Mouse (Mus musculus): ENCODE data around the gene A4gnt. TPM values are rescaled to one million over a fixed set of nuclear protein-coding genes. Genes with fewer than 3 reads are reported as not detected.

The A4gnt gene
- polyA plus RNA-seq, 1 experiment from 2014 or later: not detected

DNA sequence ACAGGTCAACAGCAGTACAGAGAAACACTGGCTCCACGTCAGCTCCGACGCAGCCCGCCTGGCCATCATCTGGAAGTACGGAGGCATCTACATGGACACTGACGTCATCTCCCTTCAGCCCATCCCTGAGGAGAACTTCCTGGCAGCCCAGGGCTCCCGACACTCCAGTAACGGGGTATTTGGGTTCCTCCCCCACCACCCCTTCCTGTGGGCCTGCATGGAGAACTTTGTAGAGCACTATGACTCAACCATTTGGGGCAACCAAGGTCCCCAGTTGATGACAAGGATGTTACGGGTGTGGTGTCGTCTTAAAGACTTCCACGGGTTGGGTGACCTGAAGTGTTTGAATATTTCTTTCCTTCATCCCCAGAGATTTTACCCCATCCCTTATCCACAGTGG lies 7.9 kb downstream of the A4gnt start:
- WGBS: 92% methylated on average over 11 of the region's 11 CpGs
- H3K9me3 ChIP-seq: no peaks in the 10 kb centered on the region
- DNase-seq (ENCODE audit: extremely low spot score, low spot score): no peak
- H3K36me3 ChIP-seq (replicated peaks): no peaks in the 10 kb centered on the region
- H3K27me3 ChIP-seq (ENCODE audit: poor library complexity, severe bottlenecking): no peaks in the 10 kb centered on the region
- H3K4me1 ChIP-seq: no peaks in the 10 kb centered on the region
- H3K27ac ChIP-seq: no peak overlapping the region
- no peak overlapping the region for H3K4me3 ChIP-seq

GRCm38 (mm10) chr9:99622034-99622433 lies 9.7 kb downstream of the A4gnt start:
- no peaks in the 10 kb centered on the region for H3K27me3 ChIP-seq (ENCODE audit: poor library complexity, severe bottlenecking)
- H3K4me1 ChIP-seq: no peaks in the 10 kb centered on the region
- H3K4me3 ChIP-seq: no peak overlapping the region
- no peak overlapping the region for H3K27ac ChIP-seq
- no peak for DNase-seq (ENCODE audit: extremely low spot score, low spot score)
- no peaks in the 10 kb centered on the region for H3K9me3 ChIP-seq
- 89% methylated on average over 1 of the region's 1 CpGs for WGBS
- no peaks in the 10 kb centered on the region for H3K36me3 ChIP-seq (replicated peaks)

DNA sequence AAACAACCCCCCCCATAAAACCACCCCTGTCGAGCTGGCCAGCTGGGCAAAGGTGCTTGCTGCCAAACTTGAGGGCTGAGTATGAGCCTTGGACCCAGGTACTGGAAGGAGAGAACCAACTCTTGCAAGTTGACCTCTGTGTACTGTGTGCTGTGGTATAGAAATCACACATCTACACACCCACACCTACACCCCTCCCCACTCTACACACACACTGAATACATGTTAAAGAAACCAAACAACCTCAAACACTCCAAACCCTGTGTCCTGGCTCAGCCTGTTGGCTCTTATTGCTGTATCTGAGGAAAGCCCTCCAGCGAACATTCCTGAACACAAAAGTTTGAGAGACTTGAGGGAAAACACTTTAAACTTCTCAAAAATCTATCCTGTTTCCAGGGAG lies 10.7 kb downstream of the A4gnt start:
- H3K27me3 ChIP-seq (ENCODE audit: poor library complexity, severe bottlenecking): no peaks in the 10 kb centered on the region
- no peak overlapping the region for H3K4me3 ChIP-seq
- H3K9me3 ChIP-seq: no peaks in the 10 kb centered on the region
- H3K36me3 ChIP-seq (replicated peaks): no peaks in the 10 kb centered on the region
- no peak for DNase-seq (ENCODE audit: extremely low spot score, low spot score)
- 77% methylated on average over 2 of the region's 2 CpGs for WGBS
- no peaks in the 10 kb centered on the region for H3K4me1 ChIP-seq
- H3K27ac ChIP-seq: no peak overlapping the region

- Histone ChIP-seq H3K36me3 (replicated peaks) (no peaks in the 10 kb centered on the region), H3K27ac (no peak overlapping the region), H3K9me3 (no peaks in the 10 kb centered on the region), H3K4me3 (no peak overlapping the region), H3K27me3 (ENCODE audit: poor library complexity, severe bottlenecking) (no peaks in the 10 kb centered on the region), H3K4me1 (peaks cover 9% of the 10 kb centered on the region)
- WGBS: 84% methylated on average over 6 of the region's 6 CpGs
- no peak for DNase-seq (ENCODE audit: extremely low spot score, low spot score)
Observed at GRCm38 (mm10) chr9:99624117-99624516, 11.8 kb downstream of the A4gnt start.

- Histone ChIP-seq H3K4me3 (peak overlapping the region; percentile 76), H3K27ac (peak overlapping the region; percentile 97), H3K9me3 (no peaks in the 10 kb centered on the region), H3K4me1 (peaks cover 45% of the 10 kb centered on the region), H3K27me3 (ENCODE audit: poor library complexity, severe bottlenecking) (no peaks in the 10 kb centered on the region), H3K36me3 (replicated peaks) (peaks cover 15% of the 10 kb centered on the region)
- DNase-seq (ENCODE audit: extremely low spot score, low spot score): no peak
- 46% methylated on average over 4 of the region's 4 CpGs for WGBS
Observed at GRCm38 (mm10) chr9:99628581-99628980, 16.3 kb downstream of the A4gnt start.

DNA sequence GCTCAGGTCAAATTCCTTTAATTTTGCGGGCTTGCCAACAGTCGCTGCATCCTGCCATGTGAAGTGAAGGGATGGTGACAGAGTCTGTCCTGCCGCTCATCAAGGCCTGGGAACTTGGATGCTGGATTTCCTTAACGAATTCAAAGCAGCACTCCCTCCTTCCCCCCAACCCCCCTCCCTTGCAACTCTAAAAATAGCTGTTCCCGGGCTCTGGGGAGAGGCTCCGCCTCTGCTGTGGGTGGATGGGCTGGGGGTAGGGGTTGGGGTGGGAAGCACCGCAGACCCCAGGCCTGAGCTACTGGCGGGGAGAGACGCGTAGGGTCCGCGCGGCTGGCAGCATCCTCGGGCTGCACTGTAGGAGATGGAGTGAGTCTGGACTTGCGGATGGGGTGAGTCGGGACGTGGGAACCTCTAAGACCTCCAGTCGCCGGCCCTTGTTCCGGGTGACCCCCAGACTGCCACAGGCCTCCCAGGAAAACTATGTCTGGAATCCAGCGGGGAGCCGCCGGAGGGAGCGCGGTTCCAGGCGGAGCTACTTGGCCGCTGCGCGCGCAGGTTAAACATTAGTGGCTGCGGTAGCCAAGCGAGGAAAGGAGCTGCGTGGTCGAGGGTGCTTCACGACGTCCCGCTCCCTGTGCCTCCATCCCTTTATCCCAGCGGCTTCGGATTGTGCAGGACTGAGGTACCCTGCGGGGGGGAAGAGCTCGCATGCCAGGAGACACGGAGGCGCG lies 17.1 kb downstream of the A4gnt start, which contains the start of gene Dzip1l:
Gene Dzip1l, plus strand, starts transcription at position 216 of the 731 bp plus-strand sequence.
- H3K36me3 ChIP-seq (replicated peaks): peaks cover 23% of the 10 kb centered on the region
- H3K4me1 ChIP-seq: peaks cover 45% of the 10 kb centered on the region
- H3K4me3 ChIP-seq: peak within 1 kb of the TSS; percentile 76
- peak; percentile 83 for DNase-seq (ENCODE audit: extremely low spot score, low spot score)
- no peaks in the 10 kb centered on the region for H3K9me3 ChIP-seq
- no peaks in the 10 kb centered on the region for H3K27me3 ChIP-seq (ENCODE audit: poor library complexity, severe bottlenecking)
- WGBS: under 1% methylated on average over 44 of the region's 44 CpGs
- peak within 1 kb of the TSS; percentile 97 for H3K27ac ChIP-seq

DNA sequence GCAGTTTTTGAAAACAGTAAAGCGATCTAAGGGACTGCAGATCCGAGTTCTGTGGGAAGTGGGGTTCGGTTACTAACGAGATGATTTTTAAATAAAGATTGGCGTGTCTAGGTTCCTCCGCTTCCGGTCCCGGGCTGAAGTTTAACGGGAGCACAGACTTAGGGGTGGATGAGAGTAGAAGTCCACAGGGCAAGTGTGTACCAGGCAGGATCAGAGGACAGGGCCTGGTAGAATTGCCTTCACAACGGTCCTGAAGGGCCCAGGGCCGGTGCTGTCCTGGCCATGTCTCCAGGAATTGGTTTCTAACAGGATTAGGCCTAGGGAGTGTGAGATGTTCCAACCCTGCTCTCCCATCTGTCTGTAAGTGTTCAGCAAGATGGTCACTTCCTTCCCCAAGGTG lies 17.8 kb downstream of the A4gnt start:
- Histone ChIP-seq H3K27ac (peak overlapping the region; percentile 97), H3K27me3 (ENCODE audit: poor library complexity, severe bottlenecking) (no peaks in the 10 kb centered on the region), H3K9me3 (no peaks in the 10 kb centered on the region), H3K36me3 (replicated peaks) (peaks cover 29% of the 10 kb centered on the region), H3K4me1 (peaks cover 45% of the 10 kb centered on the region), H3K4me3 (peak overlapping the region; percentile 76)
- under 1% methylated on average over 11 of the region's 11 CpGs for WGBS
- DNase-seq (ENCODE audit: extremely low spot score, low spot score): no peak

DNA sequence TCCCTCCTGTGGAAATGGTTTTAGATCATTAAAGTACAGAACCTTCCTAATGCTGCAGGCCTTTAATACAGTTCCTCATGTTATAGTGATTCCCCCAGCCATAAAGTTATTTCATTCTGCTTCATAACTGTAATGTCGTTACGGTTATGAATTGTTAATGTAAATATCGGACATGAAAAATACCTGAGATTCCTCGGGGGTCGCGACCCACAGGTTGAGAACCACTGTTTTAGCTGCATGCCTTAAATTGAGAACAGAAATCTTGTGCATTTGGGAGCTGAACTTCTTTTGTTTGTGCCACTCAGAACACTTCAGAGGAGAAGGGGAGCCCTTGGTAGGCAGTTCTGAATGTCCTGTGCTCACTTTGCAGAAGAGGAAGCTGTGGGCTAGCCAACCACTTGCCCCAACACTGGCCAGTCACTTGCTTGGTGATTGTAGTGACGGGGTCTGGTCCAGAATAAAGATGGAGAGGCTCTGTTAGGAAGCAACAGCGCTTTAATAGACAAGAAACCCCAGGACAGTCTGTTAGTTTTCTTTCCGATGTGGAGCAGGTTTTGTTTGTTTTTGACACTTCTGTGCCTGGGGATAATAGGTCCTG lies 18.3 kb downstream of the A4gnt start:
- Histone ChIP-seq H3K27me3 (ENCODE audit: poor library complexity, severe bottlenecking) (no peaks in the 10 kb centered on the region), H3K4me1 (peaks cover 45% of the 10 kb centered on the region), H3K4me3 (peak overlapping the region; percentile 76), H3K27ac (peak overlapping the region; percentile 97), H3K9me3 (no peaks in the 10 kb centered on the region), H3K36me3 (replicated peaks) (peaks cover 35% of the 10 kb centered on the region)
- 65% methylated on average over 9 of the region's 9 CpGs for WGBS
- no peak for DNase-seq (ENCODE audit: extremely low spot score, low spot score)

- Histone ChIP-seq H3K9me3 (no peaks in the 10 kb centered on the region), H3K27me3 (ENCODE audit: poor library complexity, severe bottlenecking) (no peaks in the 10 kb centered on the region), H3K4me3 (peak overlapping the region; percentile 76), H3K27ac (peak overlapping the region; percentile 70; the same call in 1 of the 2 replicates), H3K36me3 (replicated peaks) (peaks cover 47% of the 10 kb centered on the region), H3K4me1 (peaks cover 45% of the 10 kb centered on the region)
- DNase-seq (ENCODE audit: extremely low spot score, low spot score): no peak
- 45% methylated on average over 2 of the region's 2 CpGs for WGBS
Observed at GRCm38 (mm10) chr9:99631781-99632180, 19.5 kb downstream of the A4gnt start.

- Histone ChIP-seq H3K9me3 (no peaks in the 10 kb centered on the region), H3K36me3 (replicated peaks) (peaks cover 51% of the 10 kb centered on the region), H3K4me3 (peak overlapping the region; percentile 76; the same call in 1 of the 2 replicates), H3K27me3 (ENCODE audit: poor library complexity, severe bottlenecking) (no peaks in the 10 kb centered on the region), H3K4me1 (peaks cover 45% of the 10 kb centered on the region), H3K27ac (peak overlapping the region; percentile 41; the same call in 1 of the 2 replicates)
- no peak for DNase-seq (ENCODE audit: extremely low spot score, low spot score)
- WGBS: 57% methylated on average over 8 of the region's 8 CpGs
Observed at GRCm38 (mm10) chr9:99632264-99632663, 20.0 kb downstream of the A4gnt start.

DNA sequence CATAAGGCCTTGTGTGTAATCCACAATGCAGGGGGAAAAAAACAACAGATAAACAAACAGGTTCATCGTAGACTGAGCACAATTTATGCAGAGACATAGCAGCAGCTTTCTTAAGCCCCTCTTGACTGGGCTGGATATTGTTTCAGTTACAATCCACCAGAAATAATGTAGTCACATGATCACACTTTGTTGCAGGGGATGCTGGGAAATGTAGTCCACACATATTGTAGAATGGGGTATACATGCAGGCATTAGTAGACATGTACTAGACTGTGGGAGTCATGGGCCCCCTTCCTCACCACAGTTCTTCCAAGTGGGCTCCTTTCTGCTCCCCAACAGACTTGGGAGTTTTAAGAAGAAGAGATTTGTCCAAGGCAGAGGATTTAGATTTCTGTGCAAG lies 24.5 kb downstream of the A4gnt start:
- H3K27me3 ChIP-seq (ENCODE audit: poor library complexity, severe bottlenecking): no peaks in the 10 kb centered on the region
- H3K4me3 ChIP-seq: no peak overlapping the region
- 93% methylated on average over 1 of the region's 1 CpGs for WGBS
- peaks cover 14% of the 10 kb centered on the region for H3K4me1 ChIP-seq
- no peak for DNase-seq (ENCODE audit: extremely low spot score, low spot score)
- H3K27ac ChIP-seq: no peak overlapping the region
- H3K9me3 ChIP-seq: no peaks in the 10 kb centered on the region
- peaks cover 94% of the 10 kb centered on the region for H3K36me3 ChIP-seq (replicated peaks)

GRCm38 (mm10) chr9:99637227-99637626 lies 24.9 kb downstream of the A4gnt start:
- peaks cover 97% of the 10 kb centered on the region for H3K36me3 ChIP-seq (replicated peaks)
- no peaks in the 10 kb centered on the region for H3K9me3 ChIP-seq
- peaks cover 9% of the 10 kb centered on the region for H3K4me1 ChIP-seq
- H3K4me3 ChIP-seq: no peak overlapping the region
- H3K27ac ChIP-seq: no peak overlapping the region
- H3K27me3 ChIP-seq (ENCODE audit: poor library complexity, severe bottlenecking): no peaks in the 10 kb centered on the region
- no peak for DNase-seq (ENCODE audit: extremely low spot score, low spot score)
- 96% methylated on average over 17 of the region's 17 CpGs for WGBS

DNA sequence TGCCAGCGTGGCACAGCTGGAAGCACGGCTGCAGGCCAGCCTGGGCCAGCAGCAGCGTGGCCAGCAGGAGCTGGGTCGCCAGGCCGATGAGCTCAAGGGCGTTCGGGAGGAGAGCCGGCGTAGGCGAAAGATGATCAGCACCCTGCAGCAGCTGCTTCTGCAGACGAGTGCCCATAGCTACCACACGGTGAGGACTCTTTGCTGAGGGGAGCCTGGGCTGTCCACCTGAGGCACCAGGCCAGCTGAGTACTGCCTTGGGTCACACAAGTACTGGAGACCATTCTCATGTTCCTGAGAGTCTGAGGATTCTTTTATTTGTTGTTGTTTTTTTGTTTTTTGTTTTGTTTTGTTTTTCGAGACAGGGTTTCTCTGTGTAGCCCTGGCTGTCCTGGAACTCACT lies 25.4 kb downstream of the A4gnt start:
- 95% methylated on average over 13 of the region's 13 CpGs for WGBS
- H3K4me3 ChIP-seq: no peak overlapping the region
- H3K27me3 ChIP-seq (ENCODE audit: poor library complexity, severe bottlenecking): no peaks in the 10 kb centered on the region
- no peak overlapping the region for H3K27ac ChIP-seq
- no peaks in the 10 kb centered on the region for H3K9me3 ChIP-seq
- H3K36me3 ChIP-seq (replicated peaks): peaks cover 97% of the 10 kb centered on the region
- no peak for DNase-seq (ENCODE audit: extremely low spot score, low spot score)
- H3K4me1 ChIP-seq: peaks cover 4% of the 10 kb centered on the region; the same call in 1 of the 2 replicates
